Mouse (Mus musculus) thymus, adult 2 months (tissue): ENCODE results near the gene Panx3.

Experiments
- CTCF ChIP-seq: fragments of 200-500 bp; IDR thresholded peaks from 2 replicates; pipeline ENCODE4 v1.5.1; 2012; ENCODE audit warnings: mild to moderate bottlenecking, control low read depth, low read length, moderate library complexity, borderline replicate concordance; ENCODE audit not compliant: control insufficient read depth, poor library complexity, insufficient read depth; ENCODE audit errors: extremely low read depth
- POLR2A ChIP-seq: fragments of 200-500 bp; IDR thresholded peaks from 2 replicates; pipeline ENCODE4 v1.6.1; 2012; ENCODE audit warnings: mild to moderate bottlenecking, low read length, control low read depth, moderate library complexity; ENCODE audit not compliant: control insufficient read depth, poor library complexity, insufficient read depth; ENCODE audit errors: extremely low read depth

DNA sequence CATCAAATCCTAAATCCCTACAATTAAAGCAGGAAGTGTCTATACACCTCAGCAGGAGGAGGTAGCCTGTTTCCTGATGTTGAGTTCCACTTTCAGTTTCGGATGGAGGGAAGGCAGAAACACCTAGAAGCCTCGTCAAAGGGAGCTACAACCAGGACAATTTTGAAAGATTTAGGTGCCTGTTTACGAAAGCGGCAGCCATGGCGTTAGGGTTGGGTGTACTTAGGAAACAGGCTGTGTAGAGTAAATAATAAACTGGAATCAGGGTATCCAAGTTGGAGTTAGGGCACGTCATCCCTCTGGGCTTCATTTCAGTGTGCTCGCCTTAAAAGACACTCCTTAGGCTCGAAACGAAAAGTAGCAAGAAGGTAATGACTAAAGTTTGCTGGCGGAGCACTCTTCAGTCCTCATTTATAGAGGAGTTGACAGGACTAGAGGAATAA, 12.6 kb downstream of the Panx3 start:
- TF ChIP-seq CTCF (no peak), POLR2A (no peak)
